Mouse (Mus musculus): Measurements from ENCODE around the gene Hdac6. TPM values are rescaled to one million over a fixed set of nuclear protein-coding genes. Genes with fewer than 3 reads are reported as not detected.
"Not testable (repeated sequence)": the region's sequence is repeated elsewhere in the genome, so short reads cannot be mapped to it uniquely, and the experiment has no call there.

Gene Hdac6
- polyA plus RNA-seq, 1 experiment: 11.0 TPM

GRCm38 (mm10) chrX:7919601-7920383, 27.9 kb downstream of the Hdac6 start, which contains the start of gene Pcsk1n:
Gene Pcsk1n (plus strand): TSS chrX:7919822.
- TF ChIP-seq CTCF (IDR thresholded peaks at IDR 0.05; ENCODE audit: extremely low read depth, insufficient read length, insufficient replicate concordance, low read depth, low read length): no peak
- no peak for TF ChIP-seq POLR2A (IDR thresholded peaks at IDR 0.05; ENCODE audit: low read depth, low read length)
- Histone ChIP-seq H3K36me3 (ENCODE audit: control insufficient read depth, insufficient read depth, low read length) (no peaks in the 10 kb centered on the region), H3K27me3 (ENCODE audit: control insufficient read depth, insufficient read depth, low read length) (peaks cover 22% of the 10 kb centered on the region), H3K4me3 (ENCODE audit: low read depth, low read length) (no peak within 1 kb of the TSS), H3K4me1 (ENCODE audit: control insufficient read depth, insufficient read depth, insufficient read length, low read length) (peaks cover 4% of the 10 kb centered on the region; the same call in 1 of the 2 replicates), H3K27ac (ENCODE audit: insufficient read depth, low read depth, low read length) (no peak within 1 kb of the TSS)
- 19% methylated on average over 36 of the region's 40 CpGs for WGBS

- 72% methylated on average over 6 of the region's 6 CpGs for WGBS
- H3K27ac ChIP-seq (ENCODE audit: insufficient read depth, low read depth, low read length); H3K4me3 ChIP-seq (ENCODE audit: low read depth, low read length); H3K36me3 ChIP-seq (ENCODE audit: control insufficient read depth, insufficient read depth, low read length); H3K4me1 ChIP-seq (ENCODE audit: control insufficient read depth, insufficient read depth, insufficient read length, low read length): not testable (repeated sequence)
- peaks cover 18% of the 10 kb centered on the region; the same call in 1 of the 2 replicates for H3K27me3 ChIP-seq (ENCODE audit: control insufficient read depth, insufficient read depth, low read length)
Measured at GRCm38 (mm10) chrX:7917960-7918359, 29.7 kb downstream of the Hdac6 start.

DNA sequence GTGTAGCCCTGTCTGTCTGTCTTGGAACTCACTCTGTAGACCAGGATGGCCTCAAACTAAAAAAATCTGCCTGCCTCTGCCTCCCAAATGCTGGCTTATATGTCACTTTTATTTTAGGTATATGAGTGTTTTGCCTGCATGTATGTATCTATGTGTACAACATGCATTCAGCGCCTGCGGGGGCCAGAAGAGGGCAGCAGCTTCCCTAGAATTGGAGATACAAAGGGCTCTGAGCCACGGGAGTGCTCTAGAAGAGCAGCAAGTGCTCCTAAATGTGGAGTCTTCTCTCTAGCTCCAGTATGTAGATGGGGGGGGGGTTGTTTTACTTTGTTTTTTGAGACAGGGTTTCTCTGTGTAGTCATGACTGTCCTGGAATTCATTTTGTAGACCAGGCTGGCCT, 32.0 kb downstream of the Hdac6 start:
- not testable (repeated sequence) for H3K27me3 ChIP-seq (ENCODE audit: control insufficient read depth, insufficient read depth, low read length); H3K4me3 ChIP-seq (ENCODE audit: low read depth, low read length)
- 16% methylated on average over 3 of the region's 3 CpGs for WGBS

GRCm38 (mm10) chrX:7910473-7910872, 37.2 kb downstream of the Hdac6 start:
- no peak for TF ChIP-seq POLR2A (IDR thresholded peaks at IDR 0.05; ENCODE audit: low read depth, low read length)
- no peak for TF ChIP-seq CTCF (IDR thresholded peaks at IDR 0.05; ENCODE audit: extremely low read depth, insufficient read length, insufficient replicate concordance, low read depth, low read length)
- Histone ChIP-seq H3K4me1 (ENCODE audit: control insufficient read depth, insufficient read depth, insufficient read length, low read length) (no peaks in the 10 kb centered on the region), H3K4me3 (ENCODE audit: low read depth, low read length) (no peak overlapping the region), H3K27me3 (ENCODE audit: control insufficient read depth, insufficient read depth, low read length) (no peaks in the 10 kb centered on the region), H3K27ac (ENCODE audit: insufficient read depth, low read depth, low read length) (no peak overlapping the region), H3K36me3 (ENCODE audit: control insufficient read depth, insufficient read depth, low read length) (peaks cover 3% of the 10 kb centered on the region; the same call in 1 of the 2 replicates)
- WGBS: 34% methylated on average over 6 of the region's 6 CpGs

More for the DNA sequence above, 32.0 kb downstream of the Hdac6 start:
- not testable (repeated sequence) for H3K4me1 ChIP-seq (ENCODE audit: control insufficient read depth, insufficient read depth, insufficient read length, low read length); H3K27ac ChIP-seq (ENCODE audit: insufficient read depth, low read depth, low read length); H3K36me3 ChIP-seq (ENCODE audit: control insufficient read depth, insufficient read depth, low read length)

- not testable (repeated sequence) for H3K4me1 ChIP-seq (ENCODE audit: control insufficient read depth, insufficient read depth, insufficient read length, low read length); H3K36me3 ChIP-seq (ENCODE audit: control insufficient read depth, insufficient read depth, low read length); H3K27ac ChIP-seq (ENCODE audit: insufficient read depth, low read depth, low read length); H3K27me3 ChIP-seq (ENCODE audit: control insufficient read depth, insufficient read depth, low read length); H3K4me3 ChIP-seq (ENCODE audit: low read depth, low read length)
- WGBS: 82% methylated on average over 4 of the region's 4 CpGs
Measured at GRCm38 (mm10) chrX:7909242-7909641, 38.4 kb downstream of the Hdac6 start, which contains the start of gene Gm10490. Gene Gm10490 (plus strand): TSS chrX:7909542.

DNA sequence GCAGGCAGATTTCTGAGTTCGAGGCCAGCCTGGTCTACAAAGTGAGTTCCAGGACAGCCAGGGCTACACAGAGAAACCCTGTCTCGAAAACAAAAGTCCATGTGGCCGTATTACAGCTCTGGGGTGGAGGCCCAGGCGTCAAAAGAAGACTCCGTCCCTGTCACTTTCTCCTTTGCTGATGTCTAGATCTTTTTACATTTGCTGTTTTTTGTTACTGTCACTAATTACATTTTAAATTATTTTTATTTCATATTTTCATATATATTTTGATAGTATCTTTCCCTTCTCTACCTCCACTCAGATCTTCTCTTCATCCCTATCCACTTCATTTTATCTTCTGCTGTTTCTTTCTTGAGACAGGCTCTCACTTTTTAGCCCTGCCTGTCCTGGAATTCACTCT, 40.0 kb downstream of the Hdac6 start, which contains the start of gene Gm10491:
Gene Gm10491 (minus strand): TSS at position 101 of the 400 bp plus-strand sequence.
- WGBS: 88% methylated on average over 5 of the region's 5 CpGs
- Histone ChIP-seq H3K4me3 (ENCODE audit: low read depth, low read length) (no peak within 1 kb of the TSS), H3K27me3 (ENCODE audit: control insufficient read depth, insufficient read depth, low read length) (no peaks in the 10 kb centered on the region), H3K27ac (ENCODE audit: insufficient read depth, low read depth, low read length) (no peak within 1 kb of the TSS), H3K36me3 (ENCODE audit: control insufficient read depth, insufficient read depth, low read length) (peaks cover 5% of the 10 kb centered on the region; the same call in 1 of the 2 replicates), H3K4me1 (ENCODE audit: control insufficient read depth, insufficient read depth, insufficient read length, low read length) (no peaks in the 10 kb centered on the region)
- TF ChIP-seq CTCF (IDR thresholded peaks at IDR 0.05; ENCODE audit: extremely low read depth, insufficient read length, insufficient replicate concordance, low read depth, low read length) (no peak), POLR2A (IDR thresholded peaks at IDR 0.05; ENCODE audit: low read depth, low read length) (no peak)

- 91% methylated on average over 5 of the region's 5 CpGs for WGBS
- Histone ChIP-seq H3K36me3 (ENCODE audit: control insufficient read depth, insufficient read depth, low read length) (peaks cover 5% of the 10 kb centered on the region; the same call in 1 of the 2 replicates), H3K4me1 (ENCODE audit: control insufficient read depth, insufficient read depth, insufficient read length, low read length) (no peaks in the 10 kb centered on the region), H3K27ac (ENCODE audit: insufficient read depth, low read depth, low read length) (no peak overlapping the region), H3K27me3 (ENCODE audit: control insufficient read depth, insufficient read depth, low read length) (no peaks in the 10 kb centered on the region), H3K4me3 (ENCODE audit: low read depth, low read length) (no peak overlapping the region)
- TF ChIP-seq POLR2A (IDR thresholded peaks at IDR 0.05; ENCODE audit: low read depth, low read length) (no peak), CTCF (IDR thresholded peaks at IDR 0.05; ENCODE audit: extremely low read depth, insufficient read length, insufficient replicate concordance, low read depth, low read length) (no peak)
Measured at GRCm38 (mm10) chrX:7904441-7904840, 43.2 kb downstream of the Hdac6 start.

All from small intestine, adult 2 months (tissue).